Mouse (Mus musculus): ENCODE results near the gene Eif4a1. TPM values are rescaled to one million over a fixed set of nuclear protein-coding genes. Genes with fewer than 3 reads are reported as not detected.

Eif4a1 gene
- 1,645 and 1,689 TPM in 2 replicates for total RNA-seq (2012; rRNA removed)
- polyA plus RNA-seq (2012; ENCODE audit: insufficient read depth in 1 of 2, insufficient read length in 2 of 2, low read depth in 1 of 2, low replicate concordance in 2 of 2, missing spikeins in 1 of 2): 100 to 1,000 TPM; 114 to 634 TPM

DNA sequence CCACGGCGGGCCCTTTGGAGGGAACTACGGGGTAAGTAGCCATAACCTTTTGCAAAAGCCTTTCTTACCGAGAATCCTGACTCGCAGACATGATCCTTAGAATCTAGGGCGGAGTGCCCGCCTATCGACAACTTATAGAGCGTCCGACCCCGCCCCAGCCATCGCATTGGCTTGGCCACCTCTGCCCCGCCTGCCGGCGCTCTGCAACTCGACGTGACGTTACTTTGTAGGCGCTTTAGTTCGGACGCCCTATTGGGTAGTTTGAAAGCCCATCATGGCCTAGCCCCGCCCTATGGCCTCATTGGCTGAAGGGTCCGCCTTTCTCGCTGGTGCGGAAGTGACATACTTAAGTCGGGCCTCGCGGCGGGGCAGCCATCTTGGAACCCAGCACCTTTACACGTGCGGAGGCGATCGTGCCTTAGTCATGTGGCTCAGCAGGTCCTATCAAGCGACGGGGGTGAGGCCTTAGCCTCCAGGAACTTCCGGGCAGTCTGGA is at the start of gene Eif4a1:
TSS of gene Eif4a1 (minus strand) at position 213 of the 496 bp plus-strand sequence.
- peaks cover 22 to 26% of the 10 kb centered on the region in 2 experiments for H3K36me3 ChIP-seq (ENCODE audit: control insufficient read depth in 1 of 2, insufficient read depth in 2 of 2, low read length in 2 of 2)
- peak within 1 kb of the TSS; percentile 61 to 98 for H3K4me3 ChIP-seq (ENCODE audit: control insufficient read depth in 1 of 2, insufficient read depth in 1 of 2, low read depth in 2 of 2, low read length in 2 of 2)
- no peaks in the 10 kb centered on the region for H3K27me3 ChIP-seq (ENCODE audit: control insufficient read depth in 1 of 2, insufficient read depth in 2 of 2, low read length in 2 of 2)
- TF ChIP-seq JUND (IDR thresholded peaks at IDR 0.05; ENCODE audit: low read depth, low read length) (no peak), TBP (IDR thresholded peaks at IDR 0.05; ENCODE audit: low read depth, low read length) (peak; percentile 99), TAL1 (IDR thresholded peaks at IDR 0.05; ENCODE audit: low read length) (no peak), RAD21 (IDR thresholded peaks at IDR 0.05; ENCODE audit: low read depth, low read length) (no peak), NRF1 (IDR thresholded peaks at IDR 0.05; ENCODE audit: insufficient read depth, low read depth, low read length, poor library complexity, severe bottlenecking) (0 out of 2 replicates have a peak, but pooled peaks have one; percentile 25), CHD2 (IDR thresholded peaks at IDR 0.05; ENCODE audit: low read length) (peak; percentile 83), POLR2A (IDR thresholded peaks at IDR 0.05; ENCODE audit: control insufficient read depth in 1 of 2, insufficient read depth in 1 of 2, low read depth in 1 of 2, low read length in 2 of 2, poor library complexity in 1 of 2) (peak; percentile 97 to 100), GATA1 (IDR thresholded peaks at IDR 0.05; ENCODE audit: low read depth, low read length) (no peak), USF2 (IDR thresholded peaks at IDR 0.05; ENCODE audit: borderline replicate concordance in 1 of 2, insufficient read depth in 1 of 2, low read depth in 1 of 2, low read length in 2 of 2) (peak; percentile 52 to 76), HCFC1 (IDR thresholded peaks at IDR 0.05; ENCODE audit: low read depth, low read length) (peak; percentile 92), POLR2AphosphoS5 (IDR thresholded peaks at IDR 0.05; ENCODE audit: borderline replicate concordance, low read depth, low read length) (peak; percentile 88; the same call in 1 of the 2 replicates), POLR2AphosphoS2 (IDR thresholded peaks at IDR 0.05; ENCODE audit: low read length) (peak; percentile 100), EP300 (IDR thresholded peaks at IDR 0.05; ENCODE audit: low read depth in 1 of 2, low read length in 2 of 2) (peak in 1 of 2 experiments; percentile 44; a peak in 2 of 4 replicates), ZMIZ1 (IDR thresholded peaks at IDR 0.05; ENCODE audit: low read depth, low read length) (peak; percentile 100), CHD1 (IDR thresholded peaks at IDR 0.05; ENCODE audit: low read depth, low read length) (no peak), MYB (IDR thresholded peaks at IDR 0.05; ENCODE audit: low read depth, low read length) (no peak), MXI1 (IDR thresholded peaks at IDR 0.05; ENCODE audit: low read depth, low read length) (peak; percentile 99), MAX (IDR thresholded peaks at IDR 0.05; ENCODE audit: low read length) (peak; percentile 100), TCF12 (IDR thresholded peaks at IDR 0.05; ENCODE audit: low read depth, low read length) (0 out of 2 replicates have a peak, but pooled peaks have one; percentile 7), ZNF384 (IDR thresholded peaks at IDR 0.05; ENCODE audit: low read depth, low read length) (no peak), UBTF (IDR thresholded peaks at IDR 0.05; ENCODE audit: borderline replicate concordance, insufficient read depth, low read depth, low read length) (no peak), ELF1 (IDR thresholded peaks at IDR 0.05; ENCODE audit: low read depth, low read length) (peak; percentile 94), USF1 (IDR thresholded peaks at IDR 0.05; ENCODE audit: low read depth, low read length) (peak; percentile 97), MAZ (IDR thresholded peaks at IDR 0.05; ENCODE audit: low read depth, low read length) (0 out of 2 replicates have a peak, but pooled peaks have one; percentile 33), BHLHE40 (IDR thresholded peaks at IDR 0.05; ENCODE audit: borderline replicate concordance, low read depth, low read length) (peak; percentile 98), NELFE (IDR thresholded peaks at IDR 0.05; ENCODE audit: low read depth, low read length) (peak; percentile 100), ETS1 (IDR thresholded peaks at IDR 0.05; ENCODE audit: low read depth, low read length) (peak; percentile 54; the same call in 1 of the 2 replicates), KAT2A (conservative IDR thresholded peaks at IDR 0.05; ENCODE audit: low read depth, low read length) (peak; percentile 73), MYC (IDR thresholded peaks at IDR 0.05; ENCODE audit: low read depth, low read length) (peak; percentile 100), SIN3A (IDR thresholded peaks at IDR 0.05; ENCODE audit: low read length) (peak; percentile 96)
- DNase-seq (ENCODE audit: low read depth, low spot score): peak; percentile 100
- H3K9ac ChIP-seq (ENCODE audit: control insufficient read depth, low read depth, low read length, poor library complexity, severe bottlenecking): peak within 1 kb of the TSS; percentile 100
- peaks cover 0 to 15% of the 10 kb centered on the region in 2 experiments; a peak in 1 of 4 replicates for H3K4me1 ChIP-seq (ENCODE audit: control insufficient read depth in 1 of 2, insufficient read depth in 2 of 2, low read length in 2 of 2)
- no peaks in the 10 kb centered on the region for H3K9me3 ChIP-seq (replicated peaks; ENCODE audit: insufficient read depth, low read length)
- peak within 1 kb of the TSS; percentile 96 for H3K27ac ChIP-seq (ENCODE audit: control insufficient read depth, low read depth, low read length)
- peaks cover 37% of the 10 kb centered on the region for H3K79me2 ChIP-seq (ENCODE audit: control insufficient read depth, insufficient read depth, low read length, poor library complexity)

Measured in MEL (cell line).